Mouse (Mus musculus) liver, embryonic 14.5 days (tissue): Measurements from ENCODE around the gene Zc3h14. TPM values are rescaled to one million over a fixed set of nuclear protein-coding genes. Genes with fewer than 3 reads are reported as not detected.

Experiments used
- ATAC-seq: fragments of 200-750 bp; cut with Nextera tagmentation; 2 replicates; pipeline ENCODE4 v1.8.0; 2017; ENCODE audit warnings: moderate number of reproducible peaks, mild to moderate bottlenecking, moderate library complexity; ENCODE audit not compliant: insufficient read depth
- DNase-seq, 3 experiments: peaks; one replicate each; pipeline ENCODE4 v3.0.0-alpha.2; 2012 to 2013; ENCODE audit warnings: low read depth in 3 of 3, low spot score in 3 of 3
- H3K27ac ChIP-seq: fragments of 300-500 bp; sonication (generic); 2 replicates; pipeline ENCODE4 v1.5.1; 2014; ENCODE audit warnings: moderate library complexity, mild to moderate bottlenecking, control low read depth, inconsistent platforms
- H3K27me3 ChIP-seq: fragments of 300-500 bp; sonication (generic); 2 replicates; pipeline ENCODE4 v1.6.1; 2014; ENCODE audit warnings: mild to moderate bottlenecking, low read length, moderate library complexity; ENCODE audit not compliant: control insufficient read depth, insufficient read depth
- H3K36me3 ChIP-seq: fragments of 300-500 bp; sonication (generic); replicated peaks from 2 replicates; pipeline ENCODE4 v1.6.1; 2014; ENCODE audit warnings: low read depth; ENCODE audit not compliant: control insufficient read depth, insufficient read depth
- H3K4me1 ChIP-seq, 2 experiments: fragments of 200-500 bp in 1 of 2; fragments of 300-500 bp in 1 of 2; sonication (generic) in 1 of 2; replicated peaks; 2 replicates each; pipeline ENCODE4 v1.6.1; 2012 to 2014; ENCODE audit warnings: antibody characterized with exemption in 1 of 2, inconsistent platforms in 1 of 2, low read length in 1 of 2; ENCODE audit not compliant: control insufficient read depth in 2 of 2, insufficient read depth in 2 of 2
- H3K4me2 ChIP-seq: fragments of 300-500 bp; sonication (generic); 2 replicates; pipeline ENCODE4 v1.6.1; 2014; ENCODE audit warnings: low read depth, mild to moderate bottlenecking, control low read depth, moderate library complexity
- H3K4me3 ChIP-seq, 2 experiments: fragments of 200-500 bp in 1 of 2; fragments of 300-500 bp in 1 of 2; sonication (generic) in 1 of 2; 2 replicates each; pipeline ENCODE4 v1.5.1; 2012 to 2014; ENCODE audit warnings: low read depth in 2 of 2, low read length in 2 of 2, mild to moderate bottlenecking in 2 of 2, control low read depth in 1 of 2, inconsistent platforms in 1 of 2, moderate library complexity in 1 of 2; ENCODE audit not compliant: insufficient read depth in 1 of 2
- H3K9ac ChIP-seq: fragments of 300-500 bp; sonication (generic); replicated peaks from 2 replicates; pipeline ENCODE4 v1.6.1; 2014; ENCODE audit warnings: mild to moderate bottlenecking, control low read depth, moderate library complexity
- H3K9me3 ChIP-seq: fragments of 300-500 bp; sonication (generic); 2 replicates; pipeline ENCODE4 v1.6.1; 2016; ENCODE audit warnings: low read length, mixed read lengths; ENCODE audit not compliant: control insufficient read depth
- CTCF ChIP-seq: IDR thresholded peaks from 2 replicates; pipeline ENCODE4 v1.5.1; 2016; ENCODE audit warnings: antibody characterized with exemption, low read depth, control low read depth
- EP300 ChIP-seq: IDR thresholded peaks from 2 replicates; pipeline ENCODE4 v1.6.1; 2016; ENCODE audit warnings: antibody characterized with exemption, low read depth
- WGBS: fragments of 180-500 bp; shearing (Covaris S2); extraction: QIAGEN DNeasy Blood & Tissue Kit; methylation state at CpG from one replicate; pipeline ENCODE4 v1.1.7; 2014; ENCODE audit not compliant: insufficient replicate concordance; 5-methylcytosine and 5-hydroxymethylcytosine counted together
- polyA plus RNA-seq, 2 experiments: library from polyadenylated mRNA; depleted of rRNA in 1 of 2; stranded (reverse) in 1 of 2; unstranded in 1 of 2; fragments of >200 nt; fragmentation: Nextera tagmentation in 1 of 2; extraction: Ambion mirVana in 1 of 2; gene quantifications; 2 replicates each; pipeline versions ENCODE4 v1.2.1 to v1.2.3; 2012 to 2014

The Zc3h14 gene
- polyA plus RNA-seq, 2 experiments: 35.1 to 36.9 TPM

- Histone ChIP-seq H3K9ac (no peak overlapping the region), H3K4me1 (no peaks in the 10 kb centered on the region), H3K4me3 (no peak overlapping the region), H3K27ac (no peak overlapping the region), H3K36me3 (no peaks in the 10 kb centered on the region), H3K27me3 (no peaks in the 10 kb centered on the region), H3K9me3 (no peaks in the 10 kb centered on the region), H3K4me2 (no peak overlapping the region)
- no peak for DNase-seq
- ATAC-seq: no peak
- 67% methylated on average over 2 of the region's 2 CpGs for WGBS
- TF ChIP-seq EP300: no peak
- no peak for TF ChIP-seq CTCF
Observed at GRCm38 (mm10) chr12:98834879-98835278, 88.1 kb downstream of the Zc3h14 start.

DNA sequence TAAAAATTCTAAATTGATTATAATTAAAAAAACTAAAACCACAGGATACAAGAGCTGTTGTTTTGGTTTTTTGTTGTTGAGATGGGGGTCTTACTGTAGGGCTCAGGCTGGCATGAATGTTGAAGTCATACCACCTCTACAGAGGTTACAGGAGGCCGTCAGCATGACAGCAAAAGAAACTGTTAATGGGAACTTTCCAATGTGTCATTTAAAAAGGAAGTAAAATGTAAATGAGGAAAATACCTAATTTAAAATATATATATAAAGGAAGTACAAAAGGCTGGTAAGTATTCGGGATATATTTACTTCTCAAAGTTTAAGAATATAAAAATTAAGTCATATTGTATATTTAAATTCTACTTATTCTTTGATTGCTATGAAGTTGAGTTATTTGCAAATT is 88.7 kb downstream of the Zc3h14 start:
- Histone ChIP-seq H3K27me3 (no peaks in the 10 kb centered on the region), H3K4me1 (no peaks in the 10 kb centered on the region), H3K36me3 (no peaks in the 10 kb centered on the region), H3K9ac (no peak overlapping the region), H3K4me2 (no peak overlapping the region), H3K27ac (no peak overlapping the region), H3K4me3 (no peak overlapping the region), H3K9me3 (no peaks in the 10 kb centered on the region)
- DNase-seq: no peak
- ATAC-seq: no peak
- TF ChIP-seq EP300 (no peak), CTCF (no peak)
- WGBS: 48% methylated on average over 2 of the region's 2 CpGs

Other genes with a start within 250 kb of the Zc3h14 start
- gene Kcnk10, start 168.7 kb upstream of the Zc3h14 start, polyA plus RNA-seq (2012; rRNA removed): not detected in 2 replicates
- gene Kcnk10, start 168.7 kb upstream of the Zc3h14 start, polyA plus RNA-seq (2014; fragmentation: Nextera tagmentation; extraction: Ambion mirVana): not detected in 2 replicates
- gene Spata7, start 118.8 kb upstream of the Zc3h14 start, polyA plus RNA-seq (2012; rRNA removed): 0.57 and 1.2 TPM in 2 replicates
- gene Spata7, start 118.8 kb upstream of the Zc3h14 start, polyA plus RNA-seq (2014; fragmentation: Nextera tagmentation; extraction: Ambion mirVana): 2.0 and 2.2 TPM in 2 replicates
- gene Ptpn21, start 9.6 kb upstream of the Zc3h14 start, polyA plus RNA-seq (2012; rRNA removed): 1.6 and 1.9 TPM in 2 replicates
- 2.3 and 2.4 TPM in 2 replicates for gene Ptpn21, start 9.6 kb upstream of the Zc3h14 start, polyA plus RNA-seq (2014; fragmentation: Nextera tagmentation; extraction: Ambion mirVana)
- 0.74 and 1.1 TPM in 2 replicates for gene Eml5, start 154.5 kb downstream of the Zc3h14 start, polyA plus RNA-seq (2012; rRNA removed)
- 0.22 and 0.71 TPM in 2 replicates for gene Eml5, start 154.5 kb downstream of the Zc3h14 start, polyA plus RNA-seq (2014; fragmentation: Nextera tagmentation; extraction: Ambion mirVana)
- 1.8 TPM in 2 replicates for gene Ttc8, start 173.6 kb downstream of the Zc3h14 start, polyA plus RNA-seq (2012; rRNA removed)
- 1.8 and 2.2 TPM in 2 replicates for gene Ttc8, start 173.6 kb downstream of the Zc3h14 start, polyA plus RNA-seq (2014; fragmentation: Nextera tagmentation; extraction: Ambion mirVana)